In the genomic region with DNA sequence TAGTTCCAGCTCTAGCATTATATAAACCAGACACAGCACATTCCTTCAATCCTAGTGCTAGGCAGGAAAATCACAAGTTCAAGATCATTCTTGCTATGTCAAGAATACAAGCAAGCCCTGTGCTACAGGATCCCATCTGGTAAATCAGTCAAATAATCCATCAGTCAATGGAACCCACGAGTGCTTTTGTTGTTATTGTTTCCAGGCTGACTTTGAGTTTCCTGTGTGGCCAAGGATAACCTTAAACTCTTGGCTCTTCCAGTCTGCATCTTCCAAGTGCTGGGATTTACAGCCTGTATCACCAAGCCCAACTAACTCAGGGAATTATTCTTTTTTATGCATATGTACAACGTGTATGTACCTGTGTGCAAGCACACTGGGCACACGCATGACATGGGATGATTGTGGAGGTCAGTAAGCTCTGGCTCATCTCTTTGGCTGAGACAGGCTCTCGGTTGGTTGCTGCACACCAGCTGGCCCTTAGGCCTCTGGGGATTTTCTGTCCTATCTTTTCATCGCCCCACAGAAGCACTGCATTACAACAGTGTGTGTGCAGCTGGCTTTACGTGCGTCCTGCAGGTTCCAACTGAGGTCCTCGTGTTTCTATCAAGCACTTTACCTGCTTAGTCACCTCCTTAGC, we compare ENCODE assay signal across 12 mouse cellular contexts.
"Had no signal": no experiment of that assay in that cellular context is flagged by ENCODE, and none has a peak within 500 bp of the region (broad histone marks: within the 10 kb centered on the region; RNA-seq: fewer than 3 reads in every experiment).

No protein-coding gene starts in this region.

- H3K4me1 ChIP-seq: limb, embryonic 15.5 days had no signal

- H3K9me3 ChIP-seq: limb, embryonic 15.5 days; liver, embryonic 12.5 days; midbrain, embryonic 10.5 days; neural tube, embryonic 13.5 days had no signal

- H3K4me2 ChIP-seq: limb, embryonic 15.5 days; liver, embryonic 12.5 days; lung, embryonic 14.5 days; neural tube, embryonic 13.5 days had no signal

- H3K27me3 ChIP-seq: limb, embryonic 15.5 days; liver, embryonic 12.5 days; neural tube, embryonic 13.5 days had no signal

- H3K9ac ChIP-seq: limb, embryonic 15.5 days; liver, embryonic 12.5 days; lung, embryonic 14.5 days; neural tube, embryonic 13.5 days had no signal

- H3K4me3 ChIP-seq: left cerebral cortex, adult 2 months; limb, embryonic 15.5 days; liver, embryonic 12.5 days; midbrain, embryonic 10.5 days; neural tube, embryonic 13.5 days had no signal

- ATAC-seq: liver, embryonic 12.5 days; midbrain, embryonic 16.5 days had no signal

- DNase-seq: kidney, postnatal 10 days; lung, embryonic 14.5 days; lung, postnatal 10 days; lung, postnatal 4 days; thymus, postnatal 4 days had no signal

- H3K27ac ChIP-seq: left cerebral cortex, adult 2 months; limb, embryonic 15.5 days; midbrain, embryonic 10.5 days; neural tube, embryonic 13.5 days; stomach, postnatal 0 days had no signal
